Comparison of ENCODE assay signal across 10 mouse cellular contexts in the genomic region with DNA sequence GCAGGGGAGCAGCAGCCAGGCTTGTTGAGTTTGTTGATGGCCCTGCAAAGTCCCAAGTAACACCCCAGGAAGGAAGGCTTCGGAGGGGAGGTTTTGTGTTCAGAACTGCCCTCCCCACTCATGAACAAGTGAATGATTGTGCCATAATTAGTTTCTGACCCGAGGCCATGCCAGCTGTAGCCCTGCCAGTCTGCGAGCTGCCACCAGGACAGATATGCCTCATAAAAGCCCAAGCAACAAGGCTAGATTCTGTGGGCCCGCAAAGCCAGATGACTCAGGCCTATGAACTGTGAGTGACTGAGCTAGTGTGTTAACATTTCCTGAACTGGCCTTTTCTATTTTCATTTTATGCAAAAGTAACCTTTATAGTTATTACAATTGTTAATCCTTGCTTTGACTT. TPM values are rescaled to one million over a fixed set of nuclear protein-coding genes. Genes with fewer than 3 reads are reported as not detected.
A peak's percentile ranks its signal among the peaks of the same experiment; 100 is the strongest.
DNase-seq lines count a peak whose midpoint lies in the region; ATAC-seq lines count a peak whose summit lies in the region.
"Had no signal": no experiment of that assay in that cellular context is flagged by ENCODE, and none has a peak within 500 bp of the region (broad histone marks: within the 10 kb centered on the region; RNA-seq: fewer than 3 reads in every experiment).

No protein-coding gene starts in this region.

- no peaks in the 10 kb centered on the region for H3K9me3 ChIP-seq in hindbrain, embryonic 15.5 days
- H3K9me3 ChIP-seq in hindbrain, embryonic 13.5 days, result no peaks in the 10 kb centered on the region
- H3K9me3 ChIP-seq: neural tube, embryonic 12.5 days had no signal

- WGBS in hindbrain, embryonic 15.5 days, result 48% methylated on average over 4 of the region's 4 CpGs
- WGBS in hindbrain, embryonic 13.5 days, result 63% methylated on average over 4 of the region's 4 CpGs

- peak; percentile 38 for DNase-seq in adrenal gland, postnatal 10 days
- DNase-seq in frontal cortex, postnatal 36 days (ENCODE audit: low spot score in 2 of 2), result peak; percentile 2 to 8
- DNase-seq in left cerebral cortex, adult 9 months (ENCODE audit: low spot score in 2 of 2), result peak; percentile 1 to 4
- DNase-seq in embryo, embryonic 10 days (ENCODE audit: low spot score), result no peak
- DNase-seq in neural tube, embryonic 10.5 days (ENCODE audit: extremely low spot score, low spot score), result no peak
- DNase-seq: cerebellum, adult 9-11 months had no signal

- no peak overlapping the region for H3K4me3 ChIP-seq in hindbrain, embryonic 15.5 days
- H3K4me3 ChIP-seq in hindbrain, embryonic 13.5 days, result no peak overlapping the region
- H3K4me3 ChIP-seq: neural tube, embryonic 12.5 days had no signal

- H3K36me3 ChIP-seq in hindbrain, embryonic 15.5 days, result no peaks in the 10 kb centered on the region
- no peaks in the 10 kb centered on the region for H3K36me3 ChIP-seq in hindbrain, embryonic 13.5 days
- H3K36me3 ChIP-seq: neural tube, embryonic 12.5 days had no signal

- no peak overlapping the region for H3K9ac ChIP-seq in hindbrain, embryonic 15.5 days
- no peak overlapping the region for H3K9ac ChIP-seq in hindbrain, embryonic 13.5 days
- H3K9ac ChIP-seq: liver, embryonic 14.5 days; neural tube, embryonic 12.5 days had no signal

- H3K27me3 ChIP-seq in hindbrain, embryonic 15.5 days, result no peaks in the 10 kb centered on the region
- H3K27me3 ChIP-seq in hindbrain, embryonic 13.5 days, result no peaks in the 10 kb centered on the region
- H3K27me3 ChIP-seq: neural tube, embryonic 12.5 days had no signal

- H3K4me1 ChIP-seq in hindbrain, embryonic 15.5 days (replicated peaks), result no peaks in the 10 kb centered on the region
- H3K4me1 ChIP-seq in hindbrain, embryonic 13.5 days (replicated peaks), result no peaks in the 10 kb centered on the region
- H3K4me1 ChIP-seq: neural tube, embryonic 12.5 days had no signal

- no peak overlapping the region for H3K27ac ChIP-seq in hindbrain, embryonic 15.5 days (replicated peaks)
- H3K27ac ChIP-seq in hindbrain, embryonic 13.5 days, result no peak overlapping the region
- H3K27ac ChIP-seq: liver, embryonic 14.5 days; neural tube, embryonic 12.5 days had no signal

- ATAC-seq in hindbrain, embryonic 15.5 days (ENCODE audit: low FRiP score, low read depth), result peak; percentile 42; the same call in 1 of the 2 replicates
- ATAC-seq in hindbrain, embryonic 13.5 days (ENCODE audit: low FRiP score), result no peak

- H3K4me2 ChIP-seq in hindbrain, embryonic 15.5 days, result no peak overlapping the region
- H3K4me2 ChIP-seq in hindbrain, embryonic 13.5 days, result no peak overlapping the region
- H3K4me2 ChIP-seq: neural tube, embryonic 12.5 days had no signal

RNA-seq across cellular contexts. Expression of gene Shroom4, which starts 48.3 kb away (rescaled TPM):
- polyA plus RNA-seq in hindbrain, embryonic 15.5 days (2015; fragmentation: Nextera tagmentation; extraction: Ambion mirVana), result 1.4 and 1.7 TPM in 2 replicates
- 1.4 and 2.4 TPM in 2 replicates for polyA plus RNA-seq in hindbrain, embryonic 13.5 days (2015; fragmentation: Nextera tagmentation; extraction: Ambion mirVana)
- total RNA-seq in adrenal gland, postnatal 10 days (2021), result 10 to 100 TPM; 15.3 to 17.5 TPM

Comparison
In these comparisons a context has a peak if more than half of its experiments do, and no peak if none do; other contexts are left out.
1. DNase-seq: peak in adrenal gland, postnatal 10 days (single experiment), frontal cortex, postnatal 36 days (2 of 2) and left cerebral cortex, adult 9 months (2 of 2); none in embryo, embryonic 10 days (single experiment) and neural tube, embryonic 10.5 days (single experiment).